Mouse (Mus musculus): ENCODE results near the gene Grin2c.

Grin2c gene

GRCm38 (mm10) chr11:115202316-115202715 lies 64.7 kb downstream of the Grin2c start:
- DNase-seq (ENCODE audit: low read depth), result peak; percentile 88

- DNase-seq (ENCODE audit: low read depth), result no peak
Observed at GRCm38 (mm10) chr11:115200520-115200919, 66.5 kb downstream of the Grin2c start.

Measured in naive thymus-derived CD4-positive, alpha-beta T cell, adult 2 months (primary cell).